Mouse (Mus musculus) retina, embryonic 14.5 days (tissue): ENCODE measurements at regions not wholly inside any gene's neighbourhood (a gene's known extent, or its start where the extent isn't known, plus 50 kb on each side); places are given as distances from the start of the nearest gene placed in this dataset.
A peak's percentile ranks its signal among the peaks of the same experiment; 100 is the strongest.

ENCODE experiments used
- DNase-seq: peaks from one replicate; pipeline ENCODE4 v3.0.0-alpha.2; 2015; ENCODE audit warnings: low spot score

DNA sequence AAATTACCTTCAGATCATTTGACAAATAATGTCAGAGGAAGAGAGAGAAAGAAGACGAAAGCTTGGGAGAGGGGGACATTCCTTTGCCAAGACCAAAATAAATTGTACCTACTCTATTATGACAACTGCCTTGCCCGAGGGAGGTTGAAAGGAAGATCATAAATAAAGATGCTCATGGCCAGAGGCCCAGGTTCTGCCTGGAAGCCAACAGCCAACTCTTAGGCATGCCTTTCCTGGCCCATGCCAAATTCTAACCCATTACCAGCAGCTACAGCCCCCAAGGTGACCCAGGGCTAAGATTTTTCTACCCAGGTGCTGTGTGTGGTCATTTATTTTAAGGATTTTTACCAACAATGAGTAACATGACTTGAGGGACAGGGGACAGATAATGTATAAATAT lies 54.9 kb downstream of the Cbln1 start:
- no peak for DNase-seq

DNA sequence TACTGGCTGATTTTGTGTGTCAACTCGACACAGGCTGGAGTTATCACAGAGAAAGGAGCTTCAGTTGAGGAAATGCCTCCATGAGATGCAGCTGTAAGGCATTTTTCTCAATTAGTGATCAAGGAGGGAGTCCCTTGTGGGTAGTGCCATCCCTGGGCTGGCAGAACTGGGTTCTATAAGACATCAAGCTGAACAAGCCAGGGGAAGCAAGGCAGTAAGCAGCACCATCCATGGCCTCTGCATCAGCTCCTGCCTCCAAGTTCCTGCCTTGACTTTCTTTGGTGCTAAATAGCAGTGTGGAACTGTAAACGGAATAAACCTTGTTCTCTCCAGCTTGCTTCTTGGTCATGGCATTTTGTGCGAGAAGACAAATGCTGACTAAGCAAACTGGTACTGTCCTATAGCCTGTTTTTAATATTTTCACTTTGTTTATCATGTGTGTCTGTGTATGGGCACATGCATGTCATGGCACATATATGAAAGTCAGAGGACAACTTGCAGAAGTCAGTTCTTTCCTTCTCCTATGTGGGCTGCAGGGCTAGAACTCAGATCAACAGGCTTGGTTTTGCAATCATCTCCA lies 57.3 kb downstream of the Cbln1 start:
- no peak for DNase-seq

DNA sequence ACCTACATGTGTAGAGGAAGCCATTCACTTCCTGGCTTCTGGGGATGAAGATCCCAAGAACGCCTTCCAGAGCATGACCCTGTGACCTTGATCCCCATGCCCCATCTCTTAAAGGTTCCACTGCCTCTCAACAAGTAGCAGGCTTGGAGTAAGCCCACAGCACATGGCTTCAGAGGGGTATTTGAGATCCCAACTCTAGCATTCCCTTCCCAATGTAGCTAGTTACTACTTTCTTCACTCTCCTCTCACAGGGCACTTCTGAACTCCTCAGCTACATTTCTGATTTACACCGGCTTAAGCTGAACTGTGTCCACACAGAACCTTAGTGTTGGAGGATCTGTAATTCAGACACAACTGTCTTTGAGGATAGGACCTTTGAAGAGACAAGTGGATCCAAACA lies 83.4 kb downstream of the Cbln1 start:
- DNase-seq, result no peak

DNA sequence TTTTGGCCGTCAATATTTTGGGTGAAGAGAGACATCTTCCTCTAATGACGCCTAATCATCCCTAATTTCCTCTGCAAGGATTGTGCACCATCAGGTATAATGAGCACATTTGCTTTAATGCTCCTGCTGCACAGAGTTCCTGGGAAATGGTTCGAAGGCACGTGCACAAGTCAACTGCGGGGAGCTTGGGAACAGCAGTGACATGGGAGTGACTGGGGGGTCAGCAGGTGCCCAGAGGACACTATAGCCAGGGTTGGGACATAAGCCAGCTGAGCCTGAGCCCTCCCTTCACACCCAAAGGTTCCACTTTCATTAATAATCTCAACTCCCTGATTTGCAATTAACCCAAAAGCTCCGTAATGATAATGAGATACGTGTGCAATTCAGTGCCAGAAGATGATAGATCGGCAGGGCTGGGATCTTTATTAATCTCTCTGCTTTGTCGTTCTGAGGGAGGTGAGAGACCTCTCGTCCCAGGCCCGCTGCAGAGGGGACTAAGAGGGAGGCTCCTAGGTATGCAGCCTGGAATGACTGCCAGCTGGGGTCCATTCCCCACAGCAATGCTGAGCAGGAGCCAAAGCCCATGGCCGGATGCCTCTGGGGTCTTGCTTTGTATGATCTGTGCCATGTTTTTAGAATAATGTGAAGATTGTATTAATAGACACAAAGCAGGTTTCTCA lies 88.7 kb downstream of the Cbln1 start:
- DNase-seq, result no peak

DNA sequence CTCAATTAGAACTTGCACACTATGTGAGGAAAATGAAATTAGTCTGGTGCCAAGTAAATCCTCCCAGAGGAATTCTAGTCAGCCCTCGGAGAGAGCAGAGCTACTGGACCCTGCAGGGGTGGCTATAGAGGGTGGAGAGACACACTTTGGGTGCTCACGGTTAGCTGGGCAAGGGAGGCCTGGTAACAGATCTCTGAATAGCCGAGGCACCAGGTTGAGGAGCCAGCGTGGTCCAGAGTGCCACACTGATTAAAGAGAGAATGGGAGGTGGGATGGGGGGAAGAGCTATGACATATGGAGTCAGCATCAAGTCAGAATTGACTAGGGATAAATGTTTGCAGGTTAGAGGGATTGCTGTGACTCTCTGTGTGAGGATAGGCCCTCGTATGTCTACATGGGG lies 90.1 kb downstream of the Cbln1 start:
- DNase-seq, result no peak

DNA sequence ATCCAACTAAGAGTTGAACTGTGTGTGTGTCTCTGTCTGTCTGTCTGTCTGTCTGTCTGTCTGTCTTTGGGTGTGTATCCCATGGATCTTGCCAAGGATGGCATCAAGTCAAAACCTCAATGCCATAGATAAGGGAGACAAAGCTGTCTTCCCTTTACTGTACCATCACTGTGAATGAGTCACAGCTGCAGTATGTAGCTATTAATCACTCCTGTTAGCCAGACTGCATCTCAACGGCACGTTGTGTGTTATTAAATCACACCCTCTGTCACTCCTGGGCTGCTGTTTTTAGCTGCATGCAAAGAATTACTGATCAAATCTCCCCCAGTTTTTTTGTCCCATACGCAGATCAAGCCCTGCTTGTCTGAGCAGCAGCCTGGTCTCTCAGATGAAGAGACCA lies 91.6 kb downstream of the Cbln1 start:
- DNase-seq, result no peak

DNA sequence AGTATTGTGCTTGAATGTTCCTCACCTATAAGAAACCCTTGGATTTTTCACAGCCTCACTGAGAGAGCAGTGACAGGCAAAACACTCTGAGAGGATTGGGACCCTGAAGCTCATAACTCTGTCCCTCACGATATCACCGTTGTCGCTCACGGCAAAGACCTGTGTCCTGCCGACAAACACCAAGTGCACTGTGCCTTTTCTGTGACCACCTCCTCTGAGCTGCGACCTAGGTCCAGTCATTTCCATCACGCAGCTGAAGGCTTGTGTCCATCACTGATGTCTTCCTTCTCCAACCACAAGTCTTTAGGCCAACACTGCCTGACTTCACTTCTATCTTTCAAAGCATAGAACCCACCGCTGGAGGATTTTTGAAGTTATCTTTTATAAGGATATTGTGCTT lies 93.1 kb downstream of the Cbln1 start:
- no peak for DNase-seq

DNA sequence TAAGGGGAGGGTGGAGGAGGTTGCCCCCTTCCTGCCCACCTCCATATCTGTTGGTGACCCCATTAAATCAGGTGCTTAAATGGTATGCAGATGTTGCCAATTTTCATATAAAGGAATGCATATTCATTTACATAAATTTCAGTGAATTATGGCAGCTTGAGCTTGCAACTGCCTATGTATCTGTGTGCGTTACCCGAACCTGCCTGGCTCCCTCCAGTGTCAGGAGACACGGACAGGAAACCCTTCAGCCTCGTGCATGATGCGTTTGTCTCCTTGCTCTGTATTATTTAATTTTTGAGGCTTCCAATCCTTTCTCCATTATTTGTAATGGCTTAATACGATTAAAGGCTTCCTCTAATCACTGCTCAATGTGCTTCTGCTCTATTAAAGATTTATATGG lies 98.4 kb downstream of the Cbln1 start:
- DNase-seq, result no peak

DNA sequence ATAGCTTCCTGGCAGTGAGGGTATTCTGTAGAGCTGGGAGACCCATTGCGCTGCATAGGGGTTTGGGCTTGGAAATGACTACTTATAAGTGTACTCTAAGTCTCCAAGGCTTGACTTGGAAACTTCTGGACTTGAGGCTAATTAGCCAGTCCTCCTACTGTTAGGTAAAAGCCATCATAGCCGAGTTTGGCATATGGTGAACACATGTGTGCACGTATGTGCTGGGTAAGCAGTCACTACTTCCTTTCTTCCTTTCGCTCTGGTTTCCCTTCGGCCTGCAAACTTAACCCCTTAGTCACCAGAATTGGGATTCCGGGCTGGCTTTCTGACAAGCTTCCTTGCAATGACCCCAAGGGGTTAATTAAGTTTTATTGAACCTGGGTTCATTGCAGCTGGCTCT lies 98.9 kb downstream of the Cbln1 start:
- DNase-seq, result no peak

DNA sequence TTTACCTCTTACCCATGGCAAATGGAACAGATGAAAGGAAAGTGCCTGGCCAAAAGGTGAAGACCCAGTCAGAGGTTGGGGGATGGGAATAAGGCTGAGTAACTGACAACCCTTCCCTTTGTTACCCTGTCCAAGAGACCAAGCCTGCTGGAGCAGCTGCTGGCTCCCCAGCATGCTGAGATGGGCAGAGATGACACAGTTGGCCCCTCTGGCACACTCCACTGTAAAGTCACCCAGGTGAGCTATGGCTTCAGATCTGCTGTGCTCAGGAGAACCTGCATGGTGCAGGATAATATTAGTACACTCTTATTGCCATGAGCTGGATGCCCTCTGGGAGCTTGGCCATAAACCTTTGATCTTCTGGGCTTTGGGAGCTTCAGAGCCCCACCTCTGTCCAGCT lies 100.3 kb downstream of the Cbln1 start:
- DNase-seq, result no peak

DNA sequence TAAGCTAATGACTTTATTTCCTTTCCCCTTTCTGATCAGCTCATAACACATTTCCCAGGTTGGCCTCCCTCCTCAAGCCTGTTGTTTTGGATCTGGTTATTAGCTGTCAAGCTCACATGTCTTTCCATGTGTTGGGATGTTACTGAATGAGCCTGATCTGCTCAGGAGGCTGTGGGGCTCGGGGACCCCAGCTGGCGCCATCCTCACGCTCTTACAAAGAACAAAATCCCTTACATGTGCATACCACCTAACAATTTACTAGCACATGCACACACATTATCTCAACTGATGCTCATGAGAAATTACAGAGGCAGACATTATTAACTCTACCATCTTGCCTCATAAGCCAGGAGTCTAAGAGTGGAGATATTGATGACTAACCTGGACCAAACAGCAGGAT lies 102.2 kb downstream of the Cbln1 start:
- DNase-seq, result no peak

DNA sequence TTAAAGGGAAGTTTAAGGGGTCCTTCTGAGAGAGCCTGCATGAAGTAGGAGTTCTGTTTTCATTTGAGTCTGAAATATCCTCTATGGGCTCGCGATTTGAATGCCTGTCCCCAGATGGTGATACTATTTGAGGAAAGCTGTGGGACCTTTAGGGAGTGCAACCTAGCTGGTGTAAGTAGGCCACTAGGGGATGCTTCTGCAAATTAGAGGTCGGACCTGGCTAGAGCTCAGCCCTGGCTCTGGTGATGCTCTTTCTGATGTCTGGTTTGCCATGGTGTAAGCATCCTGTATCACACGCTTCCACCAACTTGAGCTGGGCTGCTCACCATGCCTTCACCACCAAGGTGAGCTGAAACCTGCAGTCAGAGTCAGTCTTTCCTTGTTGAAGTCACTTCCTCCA lies 121.9 kb downstream of the Cbln1 start:
- no peak for DNase-seq

DNA sequence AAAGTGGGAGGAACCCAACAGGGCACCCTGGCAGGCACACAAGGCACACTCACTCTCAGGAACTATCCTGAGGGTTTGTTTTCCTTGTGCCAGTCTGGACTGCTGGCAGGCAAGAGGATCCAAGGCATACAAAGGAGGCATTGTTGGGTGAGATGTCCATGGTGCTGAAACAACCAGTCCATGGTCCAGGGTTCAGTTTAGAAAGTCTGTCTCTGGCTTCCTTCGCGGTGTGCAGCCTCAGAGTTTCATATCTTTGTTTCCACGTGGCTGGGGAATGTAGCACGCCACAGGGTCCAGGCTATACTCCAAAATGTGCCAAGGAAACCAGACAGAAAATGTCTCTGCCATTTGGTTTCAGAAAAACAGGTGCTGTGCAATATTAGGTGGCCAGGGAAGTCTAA lies 122.6 kb downstream of the Cbln1 start:
- DNase-seq, result peak; percentile 43

DNA sequence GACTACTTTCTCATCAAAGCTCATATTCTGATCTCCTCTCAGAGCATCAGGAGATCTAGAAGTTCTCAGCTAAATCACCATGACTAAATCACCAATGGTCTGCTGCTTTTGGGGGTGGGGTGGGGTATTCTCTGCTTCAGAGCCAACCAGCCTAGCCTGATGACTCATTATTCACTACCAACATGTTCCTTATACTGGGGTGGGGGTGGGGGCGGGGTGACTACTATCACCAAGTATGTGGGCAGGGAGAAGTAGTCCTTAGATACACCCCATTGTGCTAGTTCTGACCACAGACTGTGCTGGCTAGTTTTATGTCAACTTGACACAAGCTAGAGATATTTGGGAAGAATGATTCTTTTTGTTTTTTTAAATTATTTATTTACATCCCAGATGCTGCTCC lies 143.0 kb downstream of the Cbln1 start:
- DNase-seq, result no peak

DNA sequence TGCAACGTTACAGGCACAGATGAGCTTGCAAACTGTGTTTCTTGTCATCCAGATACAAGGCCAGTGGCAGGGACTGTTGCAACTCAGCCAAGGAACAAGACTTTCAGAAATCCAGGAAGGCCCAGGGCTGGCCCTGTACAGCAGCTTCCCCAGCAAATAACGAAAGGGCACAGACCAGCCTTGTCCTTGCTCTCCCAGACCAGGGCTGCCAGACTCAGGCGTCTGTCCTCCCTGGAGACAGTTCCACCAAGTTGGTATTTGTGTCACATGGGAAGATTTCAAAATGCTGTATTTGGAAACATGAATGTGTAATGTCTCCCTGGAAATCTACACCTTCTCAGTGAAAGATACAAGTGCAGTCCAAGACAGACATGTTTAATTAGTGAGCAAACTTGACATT lies 157.8 kb downstream of the Cbln1 start:
- no peak for DNase-seq

DNA sequence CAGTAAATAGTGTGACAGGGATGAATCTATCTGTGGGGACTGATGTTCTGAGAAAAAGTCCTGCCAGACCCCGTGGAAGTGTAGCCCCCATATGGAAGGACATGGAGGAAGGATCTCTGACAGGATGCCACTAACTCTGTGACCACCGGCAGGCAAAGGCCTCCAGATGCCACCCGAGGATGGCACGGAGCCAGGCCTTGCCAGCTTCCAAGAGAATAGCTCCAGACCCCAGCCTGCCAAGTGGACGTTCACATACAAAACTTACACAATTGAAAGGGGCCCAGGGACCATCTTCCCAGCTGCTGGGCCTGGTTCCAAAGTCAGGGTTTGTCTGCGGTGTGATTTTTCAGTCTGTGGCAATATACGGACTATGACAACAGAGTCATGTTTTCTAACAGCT lies 161.1 kb downstream of the Cbln1 start:
- no peak for DNase-seq

DNA sequence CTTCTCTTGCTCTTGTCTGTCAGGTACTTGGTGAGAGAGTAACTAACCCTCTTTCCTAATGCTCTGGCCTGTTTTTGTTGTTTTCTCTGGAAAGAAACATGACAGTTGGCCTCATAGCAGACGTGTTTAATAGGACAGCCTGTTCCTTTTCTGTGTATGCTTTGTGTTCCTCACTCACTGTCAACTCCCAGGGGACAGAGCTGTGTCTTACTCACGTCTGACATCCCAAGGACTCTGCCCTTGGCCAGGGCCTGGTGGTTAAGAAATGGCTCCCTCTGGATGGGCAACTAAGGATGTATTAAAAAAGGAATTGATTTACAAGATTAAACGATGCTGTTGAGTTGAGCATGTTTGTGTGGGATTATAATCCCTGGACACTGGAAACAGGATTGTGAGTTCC lies 164.1 kb downstream of the Cbln1 start:
- no peak for DNase-seq

DNA sequence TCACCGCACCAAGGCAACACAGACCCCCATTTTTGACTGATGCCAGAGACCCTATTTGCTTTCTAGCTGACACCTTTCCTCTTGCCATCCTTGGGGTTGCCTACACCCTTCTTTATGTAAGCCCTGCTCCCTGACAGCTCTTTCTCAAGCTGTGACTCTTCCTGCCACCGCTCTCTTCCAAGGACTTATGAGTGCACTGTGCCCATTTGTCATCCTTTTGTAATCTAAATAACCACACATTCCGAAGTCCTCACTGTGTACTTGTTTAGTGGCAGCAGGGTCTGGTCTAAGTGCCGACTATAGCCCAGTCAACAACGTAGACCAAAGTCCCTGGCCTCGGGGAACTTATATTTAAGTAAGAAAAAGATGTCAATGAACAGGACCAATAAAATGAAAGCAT lies 167.4 kb downstream of the Cbln1 start:
- DNase-seq, result no peak

DNA sequence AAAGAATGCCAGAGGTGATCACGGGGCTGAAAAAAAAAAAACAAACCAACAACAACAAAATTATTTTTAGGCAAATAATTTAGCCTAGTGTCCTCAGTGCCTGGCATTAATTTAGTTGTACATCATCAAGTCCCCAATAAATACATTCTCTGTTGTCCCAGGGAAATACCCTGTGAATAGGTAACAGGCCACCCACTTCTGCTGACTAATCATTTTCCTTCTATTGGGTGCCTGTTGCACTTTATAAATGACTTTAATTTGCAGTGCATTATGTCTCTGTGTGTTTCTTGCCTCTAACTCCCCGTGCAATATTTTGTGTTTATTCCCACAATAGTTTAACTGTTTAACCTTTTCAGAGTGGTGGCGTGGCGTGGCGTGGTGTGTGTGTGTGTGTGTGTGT lies 168.9 kb downstream of the Cbln1 start:
- DNase-seq, result no peak

DNA sequence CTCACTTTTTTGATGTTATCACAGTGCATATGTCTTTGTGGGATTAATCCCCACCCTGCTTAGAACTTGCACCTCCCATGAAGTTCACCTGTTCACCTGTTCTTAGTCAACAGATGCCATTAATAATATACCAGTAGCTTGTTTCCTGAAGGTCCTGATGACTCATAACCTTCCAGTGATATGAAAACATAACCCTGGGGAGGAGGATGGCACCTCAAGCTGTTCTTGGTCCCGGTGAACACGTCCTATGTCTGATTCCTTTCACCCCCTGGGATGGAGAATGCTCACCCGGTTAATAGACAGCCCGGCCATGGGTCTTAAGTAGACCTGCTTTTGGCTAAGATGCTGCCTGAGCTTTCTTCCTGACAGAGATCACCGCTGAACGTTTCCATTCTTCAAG lies 174.6 kb downstream of the Cbln1 start:
- DNase-seq, result no peak

DNA sequence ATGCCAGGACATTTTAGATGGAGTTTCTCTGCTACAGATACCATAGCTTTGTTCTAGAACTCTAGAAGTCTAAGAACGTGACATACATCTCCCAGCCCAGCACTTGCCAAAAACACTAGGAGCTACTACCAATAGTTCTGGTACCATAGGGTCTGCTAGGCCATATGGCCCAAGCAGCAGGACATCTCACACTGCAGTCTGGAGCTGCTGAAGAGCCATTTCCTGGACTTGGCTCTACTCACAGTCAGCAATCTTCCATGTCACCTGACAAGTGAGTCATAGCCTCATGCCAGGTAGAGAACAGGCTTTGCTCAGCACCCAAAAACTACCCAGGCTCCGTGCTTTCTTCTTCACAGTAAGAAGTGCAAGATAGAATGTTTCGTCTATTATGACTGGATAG lies 175.1 kb downstream of the Cbln1 start:
- DNase-seq, result no peak

DNA sequence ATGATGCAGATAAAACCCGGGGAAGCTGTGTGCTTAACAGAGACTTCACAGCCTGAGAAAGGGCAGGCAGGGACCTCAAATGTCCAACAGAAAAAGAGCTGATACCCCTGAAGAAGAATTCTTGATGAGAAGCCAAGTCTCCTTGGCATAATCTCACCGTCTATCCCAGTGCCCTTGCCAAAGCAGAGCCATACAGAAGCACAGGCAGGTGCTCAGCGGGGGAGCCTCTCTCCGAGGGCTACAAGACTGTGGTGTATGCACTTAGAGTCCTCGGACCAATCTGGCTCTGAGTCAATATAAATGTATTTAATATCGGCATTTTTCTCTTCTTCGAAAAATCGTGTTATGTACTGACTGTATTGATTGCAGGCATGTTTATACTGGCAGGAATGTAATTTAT lies 186.3 kb downstream of the Cbln1 start:
- DNase-seq, result no peak

DNA sequence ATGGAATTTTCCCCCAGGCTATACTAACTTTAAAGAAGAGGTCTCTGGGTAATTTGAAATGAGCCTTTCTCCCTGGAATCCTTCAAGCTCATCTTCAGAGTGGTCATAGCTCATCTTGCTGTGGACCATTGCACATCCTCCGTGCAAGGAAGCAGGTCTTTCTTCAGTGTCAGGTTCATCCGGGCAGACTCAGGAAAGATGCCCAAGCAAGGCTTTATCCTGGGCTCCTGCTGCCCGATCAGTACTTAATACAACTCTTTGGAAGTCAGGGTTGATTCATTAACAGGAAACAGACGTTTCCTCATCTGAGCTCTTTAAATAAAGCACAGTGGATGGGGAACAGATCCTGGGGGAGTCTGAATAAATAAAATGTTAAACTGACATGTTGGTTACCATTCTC lies 188.1 kb downstream of the Cbln1 start:
- DNase-seq, result no peak

DNA sequence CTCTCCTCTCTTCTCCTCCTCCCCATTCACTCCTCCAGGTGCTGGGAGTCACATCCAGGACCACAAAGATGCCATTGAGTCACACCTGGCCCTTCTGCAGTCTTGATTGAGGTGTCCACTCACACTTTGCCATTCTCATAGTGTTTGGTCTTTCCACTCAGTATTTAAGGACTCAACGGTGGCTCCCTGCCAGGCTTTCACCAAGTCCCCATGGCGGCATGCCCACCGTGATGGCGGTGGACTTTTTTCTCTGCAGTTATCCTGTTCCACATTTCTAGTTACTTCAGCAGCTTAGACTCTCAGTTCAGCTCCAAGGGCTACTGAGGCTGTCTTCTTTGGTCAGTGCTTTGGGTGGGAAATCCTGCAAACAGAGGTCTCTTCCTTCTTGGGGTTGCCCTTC lies 189.9 kb downstream of the Cbln1 start:
- DNase-seq, result no peak

DNA sequence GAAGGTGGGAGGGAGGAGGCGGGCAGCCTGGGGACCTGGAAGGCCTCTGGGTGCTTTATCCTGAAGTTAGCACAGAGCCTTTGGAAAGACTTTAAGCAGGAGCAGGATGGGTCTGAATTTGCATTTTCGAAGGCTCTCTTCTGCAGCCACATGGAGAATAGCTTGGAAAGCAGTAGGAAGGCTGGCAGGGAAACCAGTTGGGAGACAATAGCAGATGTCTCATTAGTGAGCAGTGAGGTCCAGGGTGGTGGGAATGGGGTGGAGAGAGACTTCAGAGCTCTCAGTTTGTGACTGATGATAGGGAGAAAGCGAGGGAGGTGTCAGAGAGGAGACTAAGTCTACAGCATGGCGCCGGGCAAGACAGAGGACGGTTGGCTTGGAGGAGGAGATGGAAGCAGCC lies 199.1 kb downstream of the Cbln1 start:
- DNase-seq, result no peak
